Mouse (Mus musculus): ENCODE measurements around the gene Scn4a.
"Not testable (repeated sequence)": the region's sequence is repeated elsewhere in the genome, so short reads cannot be mapped to it uniquely, and the experiment has no call there.

Scn4a gene

DNA sequence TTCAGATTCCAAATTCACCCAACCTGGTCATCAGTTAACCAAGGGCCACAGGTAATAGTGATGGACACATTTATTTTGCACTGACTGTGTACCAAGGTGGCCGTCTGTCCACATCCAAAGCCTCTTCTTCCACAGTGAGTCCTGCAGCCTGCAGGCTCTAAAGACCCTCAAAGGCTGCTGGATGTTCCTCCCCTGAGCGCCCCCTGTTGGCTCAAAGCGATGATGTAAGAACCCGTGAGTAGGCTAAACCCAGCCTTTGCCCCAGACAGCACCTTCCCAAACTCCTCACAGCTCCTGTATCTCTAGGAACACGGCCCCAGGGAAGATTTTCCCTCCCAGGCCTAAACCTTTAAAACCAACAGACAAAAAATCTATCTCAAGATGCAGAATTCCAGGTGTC is 6.3 kb upstream of the Scn4a start:
- in situ Hi-C loops (cut with MboI, MseI) = no loop called here

DNA sequence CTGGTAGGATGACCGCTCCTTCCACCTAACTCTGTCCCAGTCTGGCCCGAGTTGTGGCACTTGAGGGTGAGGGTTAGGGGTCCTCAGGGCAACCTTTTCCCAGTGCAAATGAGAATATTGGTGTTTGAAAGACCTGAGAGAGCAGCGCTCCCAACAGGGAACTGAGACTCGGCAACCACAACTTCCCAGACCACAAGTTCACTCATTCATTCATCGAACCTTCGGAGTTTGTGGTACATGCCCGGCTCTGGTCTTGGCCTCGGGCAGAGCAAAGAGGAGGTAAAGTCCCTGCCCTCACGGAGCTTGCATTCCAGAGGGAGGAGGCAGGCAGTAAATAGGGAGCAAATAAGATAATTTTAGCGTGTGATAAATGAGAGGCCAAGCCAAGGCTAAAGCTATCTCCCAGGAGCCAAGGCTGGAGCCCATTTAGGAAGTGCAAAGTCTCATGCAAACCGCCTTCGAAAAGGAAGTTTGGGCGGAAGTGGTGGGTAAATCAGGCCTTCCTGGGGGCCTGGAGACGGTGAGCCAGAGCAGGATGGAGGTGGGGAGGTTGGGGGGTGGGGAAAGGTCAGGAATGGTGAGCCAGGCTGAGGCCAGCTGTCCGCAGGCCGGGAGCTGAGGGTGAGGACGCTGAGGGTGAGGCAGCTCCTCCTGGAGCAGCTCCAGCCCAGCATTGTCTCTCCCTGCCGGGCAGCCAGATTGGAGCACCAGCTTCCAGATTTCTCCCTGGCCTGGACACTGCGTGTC is 2.5 kb upstream of the Scn4a start:
- in situ Hi-C loops (cut with MboI, MseI) = no loop called here

DNA sequence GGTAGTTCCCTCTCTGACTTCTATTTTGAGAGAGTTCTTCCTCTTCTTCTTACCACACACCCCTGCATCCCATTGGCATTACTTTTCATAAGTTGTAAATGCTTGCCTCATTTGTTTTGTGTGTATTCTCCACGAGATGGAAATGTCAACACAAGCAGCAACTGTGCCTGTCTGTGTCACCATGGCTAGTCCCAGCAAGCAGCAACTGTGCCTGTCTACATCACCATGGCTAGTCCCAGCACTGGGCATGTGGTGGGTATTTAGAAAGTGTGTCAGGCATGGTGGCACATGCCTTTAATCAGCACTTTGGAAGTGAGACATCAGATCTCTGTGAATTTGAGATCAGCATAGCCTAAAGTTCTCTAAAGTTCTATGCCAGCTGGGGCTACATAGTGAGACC is 1.1 kb upstream of the Scn4a start:
- in situ Hi-C loops (cut with MboI, MseI) = no loop called here

GRCm38 (mm10) chr11:106351941-106352340 is 1.1 kb downstream of the Scn4a start:
- in situ Hi-C loops (cut with MboI, MseI) = no loop called here

- in situ Hi-C loops (cut with MboI, MseI) = no loop called here
These were observed 1.8 kb downstream of the Scn4a start for GRCm38 (mm10) chr11:106351253-106351652.

GRCm38 (mm10) chr11:106350853-106351252 is 2.2 kb downstream of the Scn4a start:
- in situ Hi-C loops (cut with MboI, MseI) = no loop called here

DNA sequence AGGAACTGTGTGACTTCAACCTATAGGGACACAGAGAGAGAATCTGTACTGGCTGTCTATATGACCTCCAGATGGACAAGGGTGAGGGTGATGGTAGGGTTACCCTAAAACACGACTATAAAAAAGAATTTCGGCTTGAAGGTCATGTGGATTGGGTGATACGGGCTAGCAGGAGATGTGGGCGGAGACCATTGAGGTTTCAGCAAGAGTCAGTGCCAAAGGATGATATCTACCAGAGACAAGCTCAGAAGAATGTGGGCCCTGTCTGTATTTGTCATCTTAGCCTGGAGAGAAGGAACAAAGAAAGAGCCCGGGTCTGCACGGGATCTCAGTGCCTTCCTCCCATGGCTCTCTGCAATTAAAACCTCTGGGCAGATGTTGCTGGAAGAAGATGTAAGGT is 3.3 kb downstream of the Scn4a start:
- in situ Hi-C loops (cut with MboI, MseI) = no loop called here

DNA sequence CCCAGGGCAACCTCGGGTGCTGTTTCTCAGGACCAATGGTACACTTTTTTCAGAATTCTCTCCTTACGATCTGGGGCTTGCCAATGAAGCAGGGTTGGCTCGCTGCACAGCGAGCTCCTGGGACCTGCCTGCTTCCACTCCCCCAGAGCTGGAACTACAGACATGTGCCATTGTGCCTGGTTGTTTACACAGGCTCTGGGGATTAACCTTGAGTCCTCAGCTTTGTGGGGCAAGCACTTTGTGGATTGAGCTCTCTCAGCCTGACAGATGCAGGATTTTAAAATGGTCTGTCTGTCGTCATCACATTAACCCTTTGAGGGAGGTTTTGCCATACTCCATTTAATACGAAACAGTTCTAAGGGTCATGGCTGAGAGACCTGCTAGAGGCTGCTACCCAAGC is 8.2 kb downstream of the Scn4a start:
- in situ Hi-C loops (cut with MboI, MseI) = no loop called here

DNA sequence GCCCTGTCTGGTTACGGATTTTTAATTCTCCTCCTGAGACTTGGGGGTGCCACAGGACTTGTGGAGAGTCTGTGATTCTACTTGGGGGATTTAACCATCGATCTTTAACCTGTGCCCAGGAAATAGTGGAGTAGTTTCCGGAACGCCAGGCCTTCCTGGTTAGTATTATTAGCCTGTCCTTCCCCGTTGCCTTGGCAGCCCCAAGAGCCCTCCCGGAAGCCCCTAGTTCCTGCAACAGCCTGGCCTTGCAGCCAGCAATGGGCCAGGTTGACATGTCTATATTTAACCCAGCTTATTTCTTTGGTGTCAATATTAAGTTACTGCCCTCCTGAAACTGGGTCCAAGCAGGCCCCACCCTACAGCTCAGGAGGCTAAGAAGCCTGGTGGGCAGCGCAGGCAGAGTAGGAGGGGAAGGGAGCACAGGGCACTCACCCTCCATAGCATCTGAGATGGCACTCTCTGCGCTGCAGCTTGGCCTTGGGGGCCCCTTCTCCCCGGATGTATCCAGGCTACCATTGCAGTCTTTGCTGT is 12.0 kb downstream of the Scn4a start:
- in situ Hi-C loops (cut with MboI, MseI) = no loop called here

GRCm38 (mm10) chr11:106339323-106339722 is 13.8 kb downstream of the Scn4a start:
- in situ Hi-C loops (cut with MboI, MseI) = not testable (repeated sequence)

DNA sequence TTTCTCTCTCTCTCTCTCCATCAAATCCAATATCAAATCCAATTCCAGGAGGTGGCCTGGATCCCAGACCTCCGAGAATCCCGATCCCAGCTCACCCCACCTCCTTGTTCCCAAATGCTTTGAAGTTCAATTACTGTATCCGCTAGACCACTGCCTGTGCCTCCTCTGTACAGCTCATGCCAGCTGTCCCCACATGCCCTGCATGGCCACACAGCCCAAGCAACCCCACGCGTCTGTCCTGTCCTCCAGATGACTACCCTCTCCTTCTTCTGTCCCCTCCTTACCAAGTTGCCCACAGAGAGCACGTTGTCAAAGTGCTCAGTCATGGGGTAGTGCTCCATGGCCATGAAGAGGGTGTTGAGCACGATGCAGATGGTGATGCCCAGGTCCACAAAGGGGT is 14.2 kb downstream of the Scn4a start:
- in situ Hi-C loops (cut with MboI, MseI) = no loop called here

DNA sequence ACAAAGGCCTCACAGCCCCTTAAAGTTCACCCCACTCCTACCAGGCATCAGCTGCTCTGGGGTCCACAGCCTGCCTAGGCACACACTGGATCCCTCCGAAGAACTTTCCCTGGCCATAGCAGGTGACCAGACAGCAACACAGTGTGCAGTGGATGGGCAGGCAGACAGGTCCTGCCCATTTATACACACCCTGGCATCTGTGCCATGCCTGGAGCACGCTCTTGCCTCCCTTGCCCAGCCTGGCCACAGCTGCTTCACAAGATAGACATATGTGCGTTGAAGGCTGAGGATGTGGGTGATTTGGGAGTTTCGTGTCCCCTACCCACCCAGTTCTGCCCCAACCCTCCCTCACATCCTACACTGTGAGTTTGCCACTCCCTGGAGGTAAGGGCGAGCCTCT is 15.1 kb downstream of the Scn4a start:
- in situ Hi-C loops (cut with MboI, MseI) = no loop called here

DNA sequence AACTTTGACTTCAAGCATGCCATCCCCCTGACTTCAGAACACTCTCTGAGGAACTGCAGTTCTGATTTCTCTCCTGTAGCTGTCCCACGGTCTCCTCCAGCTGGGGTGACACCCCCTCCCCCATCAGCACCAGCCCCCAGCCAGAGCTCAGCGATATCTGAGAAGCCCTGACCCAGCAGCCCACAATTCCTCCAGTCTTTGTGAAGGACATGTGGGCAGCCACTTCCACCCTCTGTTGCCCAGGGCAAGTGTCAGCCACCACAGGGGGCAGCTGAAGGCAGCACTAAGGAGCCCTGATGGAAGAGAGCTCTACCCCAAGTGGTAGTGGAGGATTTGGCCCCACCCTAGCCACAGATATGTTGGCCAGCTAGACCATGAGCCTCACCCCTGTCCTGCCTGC is 19.0 kb downstream of the Scn4a start:
- in situ Hi-C loops (cut with MboI, MseI) = loop anchor here (5.0 kb wide), 1 partner anchor 43 kb away; no protein-coding TSS in a partner anchor

- in situ Hi-C loops (cut with MboI, MseI) = loop anchor here (5.0 kb wide), 1 partner anchor 45 kb away; no protein-coding TSS in a partner anchor
These were observed 20.6 kb downstream of the Scn4a start for GRCm38 (mm10) chr11:106332458-106332857.

- in situ Hi-C loops (cut with MboI, MseI) = loop anchor here (5.0 kb wide), 1 partner anchor 48 kb away; no protein-coding TSS in a partner anchor
These were observed 23.4 kb downstream of the Scn4a start for GRCm38 (mm10) chr11:106329682-106330081.

- in situ Hi-C loops (cut with MboI, MseI) = no loop called here
These were observed 24.0 kb downstream of the Scn4a start for GRCm38 (mm10) chr11:106329128-106329527.

DNA sequence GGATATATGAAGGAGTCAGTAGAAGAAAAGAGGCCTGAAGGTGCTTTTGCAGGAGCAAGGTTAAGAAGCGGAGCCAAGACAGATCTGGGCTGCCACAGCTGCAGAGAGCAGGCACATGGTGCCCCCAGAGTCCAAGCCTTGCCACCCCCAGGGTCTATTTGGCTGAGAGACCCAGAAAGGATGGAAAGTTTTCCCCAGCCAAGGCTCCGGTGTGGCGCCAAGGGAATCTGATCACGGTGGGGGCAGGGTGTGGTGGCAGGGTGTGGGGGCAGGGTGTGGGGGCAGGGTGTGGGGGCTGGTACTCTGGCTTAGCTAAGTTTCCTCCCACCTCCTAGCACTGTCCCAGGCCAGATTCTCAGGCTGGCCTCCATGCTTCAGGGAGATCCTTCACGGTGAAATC is 24.6 kb downstream of the Scn4a start:
- in situ Hi-C loops (cut with MboI, MseI) = no loop called here

DNA sequence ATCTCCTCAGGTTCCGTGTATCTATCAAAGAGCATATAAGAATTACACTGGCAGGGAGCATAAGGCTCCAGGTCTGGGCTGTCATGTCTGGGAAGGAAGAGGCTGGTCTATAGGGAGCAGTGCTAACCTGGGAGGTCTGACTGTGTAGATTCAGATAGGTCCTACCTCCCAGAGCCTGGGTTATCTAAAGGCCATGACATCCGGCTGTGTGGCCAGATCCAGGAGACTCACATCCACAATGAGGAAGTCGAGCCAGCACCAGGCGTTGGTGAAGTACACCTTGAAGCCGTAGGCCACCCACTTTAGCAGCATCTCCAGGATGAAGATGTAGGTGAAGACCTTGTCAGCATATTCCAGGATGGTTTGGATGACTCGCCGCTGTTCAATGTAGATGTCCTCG is 26.6 kb downstream of the Scn4a start:
- in situ Hi-C loops (cut with MboI, MseI) = no loop called here

DNA sequence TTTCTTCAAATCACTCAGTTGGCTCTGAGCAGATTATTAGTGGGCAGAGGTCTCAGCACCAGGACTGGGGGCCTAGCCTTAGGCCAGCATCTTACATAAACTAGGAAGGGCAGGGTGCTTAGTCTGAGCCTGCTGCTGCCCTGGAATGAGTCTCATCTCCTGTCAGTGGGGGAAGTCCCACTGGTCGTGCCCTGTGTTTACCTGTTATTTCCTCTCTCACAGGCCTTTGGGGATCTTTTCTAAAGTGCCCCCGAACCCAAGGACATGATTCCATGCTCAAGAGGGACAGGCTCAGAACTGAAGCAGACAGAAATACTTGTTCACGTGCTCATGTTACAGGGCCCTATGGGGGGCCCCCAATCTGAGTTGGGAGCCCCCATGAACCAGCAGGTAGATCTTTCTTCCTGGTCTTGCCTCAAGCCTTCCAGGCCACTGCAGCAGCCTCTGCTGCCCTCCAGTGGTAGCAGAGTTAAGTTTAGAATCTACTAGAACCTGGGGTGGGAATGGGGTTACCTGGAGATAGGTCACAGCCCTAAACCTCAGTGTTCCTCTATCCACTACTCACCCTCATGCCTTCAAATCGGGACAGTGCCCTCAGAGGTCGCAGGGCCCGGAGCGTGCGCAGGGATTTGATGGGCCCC is 27.4 kb downstream of the Scn4a start:
- in situ Hi-C loops (cut with MboI, MseI) = no loop called here

- in situ Hi-C loops (cut with MboI, MseI) = no loop called here
These were observed 28.2 kb downstream of the Scn4a start for GRCm38 (mm10) chr11:106324858-106325257.

DNA sequence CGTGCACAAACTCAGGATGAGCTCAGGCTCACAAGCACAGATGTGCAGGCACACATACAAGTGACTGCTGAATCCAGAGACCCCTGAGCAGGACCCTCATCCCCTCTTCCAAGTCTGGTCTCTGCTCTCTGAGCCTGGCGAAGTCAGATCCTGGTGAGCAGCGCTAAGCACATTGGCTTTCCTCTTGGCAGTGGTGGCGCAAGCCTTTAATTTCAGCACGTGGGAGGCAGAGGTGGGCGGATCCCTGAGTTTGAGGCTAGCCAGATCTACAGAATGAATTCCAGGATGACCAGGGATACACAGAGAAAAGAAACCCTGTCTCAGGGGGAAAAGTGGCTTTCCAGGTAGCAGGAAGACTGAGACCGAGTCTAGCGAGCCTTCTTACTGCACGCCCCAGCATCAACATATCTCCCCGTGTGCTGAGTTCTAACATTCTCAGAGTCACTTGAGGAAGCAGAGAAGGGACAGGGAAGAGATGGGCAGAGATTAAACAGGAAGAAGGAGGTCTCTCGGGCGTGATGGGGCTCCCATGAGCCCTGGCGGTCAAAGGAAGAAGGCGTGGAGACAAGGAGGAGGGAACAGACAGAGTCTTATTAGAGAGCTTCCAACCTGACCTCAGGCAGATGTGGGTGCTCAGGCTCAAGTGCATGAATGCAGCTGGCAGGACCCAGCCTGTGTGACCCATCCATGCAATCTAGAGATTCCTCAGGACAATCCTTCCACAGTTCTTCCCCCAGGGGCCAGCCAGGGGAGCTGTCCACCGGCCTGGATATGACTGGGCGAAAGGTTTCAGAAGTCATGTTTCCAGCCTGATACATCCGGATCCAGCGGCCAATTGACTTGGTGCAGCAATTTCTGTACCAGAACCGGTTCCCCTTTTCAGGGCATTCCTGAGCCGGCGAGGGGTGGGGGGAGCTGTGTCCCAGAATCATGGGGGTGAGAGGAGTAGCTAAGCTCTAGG is 34.4 kb downstream of the Scn4a start:
- in situ Hi-C loops (cut with MboI, MseI) = no loop called here

DNA sequence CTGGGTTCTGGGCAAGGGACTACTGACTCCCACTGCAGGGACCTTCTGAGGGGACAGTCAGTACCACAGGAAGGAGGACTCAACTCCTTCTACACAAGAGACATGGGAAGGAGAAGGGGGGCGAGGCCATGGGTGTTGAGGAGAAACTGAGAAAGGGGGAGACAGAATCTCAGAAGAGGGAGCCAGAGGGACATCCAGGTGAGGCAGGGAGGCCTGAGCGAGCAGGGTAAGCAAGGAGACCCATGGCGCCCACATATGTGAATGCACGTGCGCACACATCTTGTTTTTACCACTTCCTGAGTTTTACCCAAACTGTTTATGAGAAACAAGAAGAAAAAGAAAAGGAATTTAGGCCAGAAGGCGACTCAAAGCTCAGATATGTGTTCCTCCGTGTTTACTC is 35.3 kb downstream of the Scn4a start:
- in situ Hi-C loops (cut with MboI, MseI) = no loop called here

Data from T-helper 2 cell (primary cell).